Mouse (Mus musculus): ENCODE results near the gene Wwox. TPM values are rescaled to one million over a fixed set of nuclear protein-coding genes. Genes with fewer than 3 reads are reported as not detected.

The Wwox gene
- polyA plus RNA-seq, 1 experiment from 2014 or later, result 13.8 TPM

DNA sequence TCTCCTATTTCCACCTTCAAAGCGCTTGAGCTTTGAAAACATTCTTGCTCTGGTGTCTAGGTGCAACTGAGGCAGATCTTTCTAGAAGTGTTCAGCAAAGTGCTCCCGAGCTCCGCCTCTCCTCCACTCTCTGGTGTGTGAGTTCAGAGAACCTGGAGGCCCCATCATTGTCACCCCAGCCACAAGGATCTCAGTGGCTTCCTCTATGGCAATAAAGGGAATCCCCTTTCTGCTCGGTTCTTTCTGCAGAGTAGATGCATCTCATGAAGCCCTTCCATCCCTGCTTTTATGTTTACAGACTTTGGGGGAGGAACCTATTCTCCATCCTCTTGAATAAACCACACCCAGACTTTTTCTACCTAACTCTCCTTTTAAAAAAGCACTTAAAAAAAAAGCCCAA, 749.0 kb downstream of the Wwox start:
- Histone ChIP-seq H3K4me2 (ENCODE audit: low read depth, low read length) (no peak overlapping the region), H3K4me1 (ENCODE audit: control insufficient read depth, insufficient read depth, low read length) (no peaks in the 10 kb centered on the region), H3K27ac (ENCODE audit: low read depth, low read length) (no peak overlapping the region), H3K36me3 (ENCODE audit: control insufficient read depth, insufficient read depth, low read length) (no peaks in the 10 kb centered on the region), H3K27me3 (ENCODE audit: control insufficient read depth, insufficient read depth, low read length) (no peaks in the 10 kb centered on the region), H3K4me3 (ENCODE audit: low read depth, low read length) (no peak overlapping the region), H3K9ac (replicated peaks; ENCODE audit: low read depth, low read length) (no peak overlapping the region), H3K9me3 (ENCODE audit: control insufficient read depth, low read length) (no peaks in the 10 kb centered on the region)
- WGBS, result 86% methylated on average over 4 of the region's 4 CpGs
- no peak for ATAC-seq (ENCODE audit: low read depth)

DNA sequence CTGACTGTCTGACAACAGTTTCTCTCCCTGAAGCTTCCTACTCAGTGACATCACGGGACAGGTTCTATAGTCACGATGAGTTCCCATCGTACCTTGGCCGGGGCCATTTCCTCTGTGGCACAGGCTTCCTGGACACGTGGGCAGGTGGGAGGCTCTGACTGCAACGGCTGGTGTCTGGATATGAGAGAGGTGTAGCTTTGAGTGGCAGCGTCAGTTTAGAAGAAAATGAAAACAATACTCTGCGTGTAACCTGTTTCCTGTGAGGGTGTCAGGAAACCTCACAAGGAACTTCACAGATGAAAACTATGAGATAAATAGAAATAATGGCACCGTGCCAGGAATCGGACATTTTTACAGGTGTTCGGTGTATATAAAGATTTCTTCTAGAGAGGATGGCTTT, 750.4 kb downstream of the Wwox start:
- ATAC-seq (ENCODE audit: low read depth), result no peak
- Histone ChIP-seq H3K4me1 (ENCODE audit: control insufficient read depth, insufficient read depth, low read length) (no peaks in the 10 kb centered on the region), H3K27ac (ENCODE audit: low read depth, low read length) (no peak overlapping the region), H3K36me3 (ENCODE audit: control insufficient read depth, insufficient read depth, low read length) (no peaks in the 10 kb centered on the region), H3K9me3 (ENCODE audit: control insufficient read depth, low read length) (no peaks in the 10 kb centered on the region), H3K9ac (replicated peaks; ENCODE audit: low read depth, low read length) (no peak overlapping the region), H3K4me3 (ENCODE audit: low read depth, low read length) (no peak overlapping the region), H3K4me2 (ENCODE audit: low read depth, low read length) (no peak overlapping the region), H3K27me3 (ENCODE audit: control insufficient read depth, insufficient read depth, low read length) (no peaks in the 10 kb centered on the region)
- 85% methylated on average over 11 of the region's 11 CpGs for WGBS

DNA sequence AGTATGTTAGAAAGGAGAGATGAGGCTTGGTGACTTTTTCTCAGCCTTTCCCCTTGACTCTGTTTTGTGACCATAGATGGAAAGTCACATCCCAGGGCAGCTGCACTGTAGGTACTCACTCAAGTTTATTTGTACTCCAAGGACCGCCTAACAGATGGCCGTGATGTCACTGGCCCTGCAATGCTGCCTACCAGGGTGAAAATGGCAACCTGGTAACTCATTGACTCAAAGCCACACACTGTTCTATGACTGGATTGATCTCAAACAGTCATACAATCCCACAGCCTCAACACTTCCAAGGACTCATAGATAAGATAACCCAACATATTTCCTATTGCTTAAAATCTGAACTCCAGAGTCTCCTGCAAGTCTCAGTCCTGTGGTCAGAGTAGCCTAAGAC, 754.3 kb downstream of the Wwox start:
- Histone ChIP-seq H3K4me3 (ENCODE audit: low read depth, low read length) (no peak overlapping the region), H3K27ac (ENCODE audit: low read depth, low read length) (no peak overlapping the region), H3K9ac (replicated peaks; ENCODE audit: low read depth, low read length) (no peak overlapping the region), H3K9me3 (ENCODE audit: control insufficient read depth, low read length) (no peaks in the 10 kb centered on the region), H3K4me1 (ENCODE audit: control insufficient read depth, insufficient read depth, low read length) (no peaks in the 10 kb centered on the region), H3K4me2 (ENCODE audit: low read depth, low read length) (no peak overlapping the region), H3K36me3 (ENCODE audit: control insufficient read depth, insufficient read depth, low read length) (no peaks in the 10 kb centered on the region), H3K27me3 (ENCODE audit: control insufficient read depth, insufficient read depth, low read length) (no peaks in the 10 kb centered on the region)
- no peak for ATAC-seq (ENCODE audit: low read depth)
- WGBS, result 89% methylated on average over 2 of the region's 2 CpGs

DNA sequence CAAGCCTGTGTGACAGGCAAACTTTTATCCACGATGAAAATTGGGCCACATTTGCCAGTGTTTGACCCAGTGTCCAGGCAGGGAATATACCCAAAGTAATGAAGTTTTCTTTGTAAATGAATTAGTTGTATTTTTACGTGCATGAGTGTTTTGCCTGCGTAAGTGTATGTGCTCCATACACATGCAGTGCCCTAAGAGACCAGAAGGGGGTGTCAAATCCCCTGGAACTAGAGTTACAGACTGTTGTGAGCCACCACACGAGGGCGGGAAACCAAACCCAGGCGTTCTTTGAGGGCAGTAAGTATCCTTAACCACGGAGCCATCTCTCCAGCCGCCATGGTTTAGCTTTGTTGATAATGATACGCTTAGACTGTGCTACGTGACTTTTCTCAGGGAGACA, 755.9 kb downstream of the Wwox start:
- no peak for ATAC-seq (ENCODE audit: low read depth)
- no peaks in the 10 kb centered on the region for H3K27me3 ChIP-seq (ENCODE audit: control insufficient read depth, insufficient read depth, low read length)
- WGBS, result 92% methylated on average over 10 of the region's 10 CpGs
- no peaks in the 10 kb centered on the region for H3K36me3 ChIP-seq (ENCODE audit: control insufficient read depth, insufficient read depth, low read length)
- H3K4me3 ChIP-seq (ENCODE audit: low read depth, low read length), result no peak overlapping the region
- H3K4me1 ChIP-seq (ENCODE audit: control insufficient read depth, insufficient read depth, low read length), result no peaks in the 10 kb centered on the region
- no peak overlapping the region for H3K9ac ChIP-seq (replicated peaks; ENCODE audit: low read depth, low read length)
- H3K4me2 ChIP-seq (ENCODE audit: low read depth, low read length), result no peak overlapping the region
- H3K27ac ChIP-seq (ENCODE audit: low read depth, low read length), result no peak overlapping the region
- H3K9me3 ChIP-seq (ENCODE audit: control insufficient read depth, low read length), result no peaks in the 10 kb centered on the region

DNA sequence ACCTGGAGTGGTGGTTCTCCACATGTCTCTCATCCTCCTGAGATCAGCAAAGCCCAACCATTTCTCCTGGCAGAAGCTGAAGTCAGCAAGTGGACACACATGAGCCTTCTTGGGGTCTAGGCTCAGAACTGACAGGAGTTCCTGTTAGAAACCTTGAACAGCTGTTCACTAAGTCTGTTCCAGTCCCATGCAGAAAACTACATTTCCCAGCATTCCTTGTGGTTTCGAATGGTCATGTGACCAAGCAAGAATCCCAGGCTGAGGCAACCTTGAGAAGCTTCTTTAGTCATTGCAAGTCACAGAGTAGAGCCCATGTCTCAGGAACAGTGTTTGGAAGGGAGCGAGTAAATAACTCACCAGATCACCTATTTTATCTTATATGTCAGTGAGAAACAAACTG, 757.4 kb downstream of the Wwox start:
- ATAC-seq (ENCODE audit: low read depth), result no peak
- H3K4me1 ChIP-seq (ENCODE audit: control insufficient read depth, insufficient read depth, low read length), result no peaks in the 10 kb centered on the region
- no peak overlapping the region for H3K4me2 ChIP-seq (ENCODE audit: low read depth, low read length)
- H3K36me3 ChIP-seq (ENCODE audit: control insufficient read depth, insufficient read depth, low read length), result no peaks in the 10 kb centered on the region
- H3K27ac ChIP-seq (ENCODE audit: low read depth, low read length), result no peak overlapping the region
- no peak overlapping the region for H3K4me3 ChIP-seq (ENCODE audit: low read depth, low read length)
- no peaks in the 10 kb centered on the region for H3K9me3 ChIP-seq (ENCODE audit: control insufficient read depth, low read length)
- no peak overlapping the region for H3K9ac ChIP-seq (replicated peaks; ENCODE audit: low read depth, low read length)
- 69% methylated on average over 2 of the region's 2 CpGs for WGBS
- H3K27me3 ChIP-seq (ENCODE audit: control insufficient read depth, insufficient read depth, low read length), result no peaks in the 10 kb centered on the region

DNA sequence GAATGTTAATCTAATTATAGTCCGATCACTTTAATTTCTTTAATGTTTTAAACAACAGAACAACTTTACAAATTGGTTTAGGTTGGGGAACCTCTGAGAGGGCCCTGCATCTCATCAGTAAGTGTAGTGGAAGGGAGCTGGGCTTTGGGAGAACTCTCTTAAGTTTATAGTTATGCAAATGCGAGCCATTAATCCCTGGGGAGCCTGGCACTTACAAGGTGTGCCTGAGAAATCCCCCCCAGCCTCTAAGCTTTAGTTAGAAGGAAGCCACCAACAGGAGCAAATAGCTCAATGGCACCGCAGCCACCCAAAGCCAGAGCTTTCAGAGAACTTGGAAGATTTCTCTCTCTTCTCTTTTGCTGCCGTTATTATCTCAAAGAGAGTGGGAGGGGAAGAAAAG, 759.7 kb downstream of the Wwox start:
- 9% methylated on average over 4 of the region's 4 CpGs for WGBS
- H3K4me2 ChIP-seq (ENCODE audit: low read depth, low read length), result no peak overlapping the region
- H3K9ac ChIP-seq (replicated peaks; ENCODE audit: low read depth, low read length), result no peak overlapping the region
- H3K36me3 ChIP-seq (ENCODE audit: control insufficient read depth, insufficient read depth, low read length), result no peaks in the 10 kb centered on the region
- no peaks in the 10 kb centered on the region for H3K27me3 ChIP-seq (ENCODE audit: control insufficient read depth, insufficient read depth, low read length)
- H3K4me1 ChIP-seq (ENCODE audit: control insufficient read depth, insufficient read depth, low read length), result no peaks in the 10 kb centered on the region
- no peak for ATAC-seq (ENCODE audit: low read depth)
- H3K9me3 ChIP-seq (ENCODE audit: control insufficient read depth, low read length), result no peaks in the 10 kb centered on the region
- no peak overlapping the region for H3K27ac ChIP-seq (ENCODE audit: low read depth, low read length)
- H3K4me3 ChIP-seq (ENCODE audit: low read depth, low read length), result no peak overlapping the region

DNA sequence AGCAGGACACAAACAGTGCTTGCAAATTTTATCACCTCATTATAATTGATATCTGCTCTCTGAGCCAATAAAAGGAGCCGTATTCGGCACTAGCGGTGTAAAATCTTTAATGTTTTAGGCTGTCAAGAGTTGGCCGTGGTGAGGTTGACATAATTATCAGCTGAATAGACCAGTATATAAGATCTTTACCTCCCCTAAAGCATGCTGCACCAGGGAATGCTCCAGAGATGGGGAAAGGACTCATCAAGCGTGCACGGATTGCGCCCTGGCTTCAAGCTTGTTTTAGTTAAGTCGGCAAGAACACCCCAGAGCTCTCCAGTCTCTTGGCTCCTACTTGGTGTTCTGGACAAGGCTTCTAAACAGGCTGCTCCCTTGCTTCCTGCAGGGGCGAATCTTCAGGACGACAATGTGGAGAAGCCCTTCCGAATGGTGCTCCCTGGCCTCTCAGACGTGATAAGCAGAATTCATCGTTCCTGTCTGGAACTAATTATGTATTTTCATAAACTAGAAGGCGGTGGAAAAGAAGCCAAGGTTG, 760.2 kb downstream of the Wwox start:
- Histone ChIP-seq H3K4me1 (ENCODE audit: control insufficient read depth, insufficient read depth, low read length) (no peaks in the 10 kb centered on the region), H3K27ac (ENCODE audit: low read depth, low read length) (no peak overlapping the region), H3K9me3 (ENCODE audit: control insufficient read depth, low read length) (no peaks in the 10 kb centered on the region), H3K27me3 (ENCODE audit: control insufficient read depth, insufficient read depth, low read length) (no peaks in the 10 kb centered on the region), H3K9ac (replicated peaks; ENCODE audit: low read depth, low read length) (no peak overlapping the region), H3K4me2 (ENCODE audit: low read depth, low read length) (no peak overlapping the region), H3K36me3 (ENCODE audit: control insufficient read depth, insufficient read depth, low read length) (no peaks in the 10 kb centered on the region), H3K4me3 (ENCODE audit: low read depth, low read length) (no peak overlapping the region)
- WGBS, result 15% methylated on average over 14 of the region's 14 CpGs
- no peak for ATAC-seq (ENCODE audit: low read depth)

DNA sequence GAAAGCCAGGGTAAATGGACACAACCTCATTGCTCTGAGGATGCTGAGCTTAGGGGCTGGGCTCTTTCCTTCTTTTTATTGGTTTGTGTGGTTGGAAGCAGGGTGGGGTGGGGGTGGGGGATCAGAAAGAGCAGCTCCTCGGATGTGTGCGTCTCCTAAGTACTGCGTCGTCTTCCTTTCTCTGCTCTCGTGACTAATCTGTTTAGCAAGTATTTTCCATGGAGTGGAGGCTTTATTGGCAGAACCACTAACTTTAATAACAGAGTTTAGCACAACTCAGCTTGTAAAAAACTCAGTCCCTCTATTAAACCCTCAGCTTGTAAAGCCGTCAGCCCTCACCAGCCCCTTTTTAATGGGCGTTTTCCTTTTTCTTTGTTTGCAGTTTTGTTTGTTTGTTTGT, 762.3 kb downstream of the Wwox start:
- Histone ChIP-seq H3K36me3 (ENCODE audit: control insufficient read depth, insufficient read depth, low read length) (no peaks in the 10 kb centered on the region), H3K4me2 (ENCODE audit: low read depth, low read length) (no peak overlapping the region), H3K4me3 (ENCODE audit: low read depth, low read length) (no peak overlapping the region), H3K4me1 (ENCODE audit: control insufficient read depth, insufficient read depth, low read length) (no peaks in the 10 kb centered on the region), H3K27me3 (ENCODE audit: control insufficient read depth, insufficient read depth, low read length) (no peaks in the 10 kb centered on the region), H3K27ac (ENCODE audit: low read depth, low read length) (no peak overlapping the region), H3K9me3 (ENCODE audit: control insufficient read depth, low read length) (no peaks in the 10 kb centered on the region), H3K9ac (replicated peaks; ENCODE audit: low read depth, low read length) (no peak overlapping the region)
- 32% methylated on average over 7 of the region's 7 CpGs for WGBS
- ATAC-seq (ENCODE audit: low read depth), result no peak

DNA sequence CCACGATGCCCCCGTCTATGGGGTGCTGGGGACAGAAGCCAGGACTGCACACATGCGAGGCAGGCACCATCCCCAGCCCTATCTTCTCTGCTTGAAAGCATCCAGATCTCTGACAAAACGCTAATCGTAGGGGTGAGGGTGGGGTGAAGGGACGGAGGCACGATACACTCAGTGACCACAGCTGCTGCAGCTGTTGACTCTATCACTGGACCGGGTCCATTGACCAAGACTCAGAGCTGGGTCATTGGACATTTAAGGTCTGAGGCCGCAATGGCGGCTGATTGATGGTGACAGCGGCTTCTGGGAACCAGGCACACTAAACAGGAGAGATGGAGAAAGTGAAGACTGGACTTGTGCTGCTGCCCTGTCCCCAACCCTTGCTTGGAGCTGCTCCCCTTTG, 768.0 kb downstream of the Wwox start:
- no peaks in the 10 kb centered on the region for H3K36me3 ChIP-seq (ENCODE audit: control insufficient read depth, insufficient read depth, low read length)
- no peaks in the 10 kb centered on the region for H3K4me1 ChIP-seq (ENCODE audit: control insufficient read depth, insufficient read depth, low read length)
- no peaks in the 10 kb centered on the region for H3K9me3 ChIP-seq (ENCODE audit: control insufficient read depth, low read length)
- H3K4me2 ChIP-seq (ENCODE audit: low read depth, low read length), result no peak overlapping the region
- H3K4me3 ChIP-seq (ENCODE audit: low read depth, low read length), result no peak overlapping the region
- no peak for ATAC-seq (ENCODE audit: low read depth)
- no peak overlapping the region for H3K27ac ChIP-seq (ENCODE audit: low read depth, low read length)
- no peaks in the 10 kb centered on the region for H3K27me3 ChIP-seq (ENCODE audit: control insufficient read depth, insufficient read depth, low read length)
- 76% methylated on average over 11 of the region's 11 CpGs for WGBS
- no peak overlapping the region for H3K9ac ChIP-seq (replicated peaks; ENCODE audit: low read depth, low read length)

Data from neural tube, embryonic 14.5 days (tissue).